Mouse (Mus musculus): ENCODE results near the gene Fam83g.
A peak's percentile ranks its signal among the peaks of the same experiment; 100 is the strongest.

The Fam83g gene

DNA sequence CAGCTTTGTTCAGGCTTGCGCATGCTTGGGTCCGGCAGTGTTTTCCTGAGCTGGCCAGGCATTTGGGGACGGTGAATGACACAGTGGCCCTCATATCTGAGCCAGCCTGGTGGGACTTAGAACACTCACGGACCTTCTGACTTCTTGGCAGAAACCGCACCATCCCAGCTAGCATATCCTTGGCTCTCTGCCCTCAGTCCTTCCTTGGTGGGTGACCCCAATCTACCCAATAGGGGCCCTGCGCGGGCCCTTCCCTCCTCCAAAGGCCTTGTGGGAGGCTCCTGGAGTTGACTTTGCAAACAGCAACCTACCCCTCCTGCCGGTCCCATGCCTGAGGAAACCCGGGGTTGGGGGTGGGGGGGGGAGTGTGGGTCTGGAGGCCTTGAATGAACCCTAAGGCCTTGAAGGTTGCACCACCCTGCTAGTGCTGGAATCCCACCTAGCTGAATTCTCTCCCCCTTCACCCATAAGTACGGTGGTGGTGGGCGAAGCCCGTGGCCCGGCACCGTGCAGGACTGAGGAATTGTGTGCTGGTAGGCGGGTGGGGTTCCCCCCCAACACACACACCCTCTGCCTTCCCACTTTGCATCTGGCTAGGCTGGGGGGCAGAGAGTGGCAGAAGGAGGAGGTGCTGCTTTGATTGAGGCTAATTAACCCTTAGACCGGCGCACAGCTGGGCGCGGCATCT is 9.6 kb upstream of the Fam83g start:
- DNase-seq (ENCODE audit: low spot score in 2 of 2) = no peak

DNA sequence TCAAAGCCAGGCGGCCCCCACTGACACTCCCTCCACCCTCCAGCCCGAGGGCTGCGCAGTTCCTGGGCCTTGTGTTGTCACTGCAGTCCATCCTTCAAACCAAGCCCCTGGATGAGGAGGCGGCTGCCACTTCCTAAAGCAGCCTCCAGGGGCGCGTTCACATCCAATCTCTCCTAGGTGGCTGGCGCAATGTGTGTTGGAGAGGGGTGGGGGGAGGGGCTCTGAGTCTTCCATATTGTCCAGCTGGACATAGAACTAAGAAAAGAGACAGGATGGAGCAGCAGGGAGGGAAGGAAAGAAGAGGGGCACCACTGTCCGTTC is 9.1 kb upstream of the Fam83g start:
- no peak for DNase-seq (ENCODE audit: low spot score in 2 of 2)

DNA sequence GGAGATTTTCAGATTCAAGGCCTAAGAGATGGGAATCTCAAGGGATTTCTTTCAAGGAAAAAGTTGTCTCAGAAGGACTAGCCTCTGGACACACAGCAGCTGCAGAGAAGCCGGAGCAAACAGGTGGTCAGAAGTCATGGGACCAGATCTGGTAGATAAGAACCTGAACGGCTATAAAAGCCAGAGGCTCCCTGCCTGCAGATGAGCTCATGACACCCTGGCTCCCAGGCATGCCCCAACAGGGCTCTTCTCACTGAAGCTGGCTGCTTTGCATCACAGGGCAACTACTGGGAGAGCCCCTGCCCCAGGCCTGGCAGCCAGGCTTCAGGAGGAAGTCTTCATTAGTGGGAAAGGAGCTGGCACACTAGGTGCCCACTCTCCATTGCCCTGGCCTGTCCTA is 8.6 kb upstream of the Fam83g start:
- DNase-seq (ENCODE audit: low spot score in 2 of 2) = peak in 1 of 2 experiments; percentile 64

DNA sequence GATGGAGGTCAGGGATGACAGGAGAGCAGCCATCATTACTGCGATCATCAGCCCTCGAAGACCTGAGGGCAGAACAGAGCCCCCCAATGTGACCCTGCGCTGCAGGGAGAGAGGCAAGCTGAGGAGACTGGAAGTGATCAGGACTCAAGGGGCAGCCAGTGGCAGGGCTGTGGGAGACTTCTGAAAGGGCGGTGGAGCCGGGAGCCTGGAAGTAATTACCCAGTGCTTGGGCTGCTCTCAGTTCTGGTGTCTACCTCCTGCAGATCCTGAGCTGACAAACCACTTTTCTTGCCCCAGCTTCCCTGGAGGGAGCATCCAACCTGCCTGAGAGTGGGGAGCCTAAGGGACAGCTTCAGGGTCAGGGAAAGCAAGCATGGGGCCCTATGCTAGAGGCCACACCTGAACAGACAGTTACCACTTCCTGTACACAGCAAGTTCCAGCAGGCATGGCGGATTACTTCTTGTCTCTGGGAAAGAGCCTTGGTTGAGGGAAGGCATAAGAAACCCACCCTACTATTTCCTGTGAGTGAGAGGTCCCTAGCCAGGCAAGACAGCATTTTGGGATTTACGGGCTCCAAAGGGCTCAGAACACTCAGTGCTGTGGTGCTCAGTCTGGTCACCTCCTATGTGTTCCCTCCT is 7.6 kb upstream of the Fam83g start:
- no peak for DNase-seq (ENCODE audit: low spot score in 2 of 2)

DNA sequence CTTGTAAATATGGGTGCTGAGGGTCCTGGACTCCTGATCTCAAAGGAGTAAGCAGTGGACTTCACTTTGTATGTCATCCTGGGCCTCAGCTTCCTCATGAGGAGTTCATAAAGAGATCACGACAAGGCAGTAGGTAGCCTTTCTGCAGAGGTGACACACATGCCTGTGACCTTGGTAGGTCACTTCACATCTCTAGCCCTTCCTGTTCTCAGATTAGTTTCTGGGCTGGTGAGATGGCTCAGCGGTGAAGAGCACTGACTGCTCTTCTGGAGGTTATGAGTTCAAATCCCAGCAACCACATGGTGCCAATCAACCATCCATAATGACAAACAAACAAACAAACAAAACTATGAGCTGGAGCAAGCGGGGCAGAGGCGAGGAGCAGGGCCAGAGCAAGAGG is 6.2 kb upstream of the Fam83g start:
- no peak for DNase-seq (ENCODE audit: low spot score in 2 of 2)

DNA sequence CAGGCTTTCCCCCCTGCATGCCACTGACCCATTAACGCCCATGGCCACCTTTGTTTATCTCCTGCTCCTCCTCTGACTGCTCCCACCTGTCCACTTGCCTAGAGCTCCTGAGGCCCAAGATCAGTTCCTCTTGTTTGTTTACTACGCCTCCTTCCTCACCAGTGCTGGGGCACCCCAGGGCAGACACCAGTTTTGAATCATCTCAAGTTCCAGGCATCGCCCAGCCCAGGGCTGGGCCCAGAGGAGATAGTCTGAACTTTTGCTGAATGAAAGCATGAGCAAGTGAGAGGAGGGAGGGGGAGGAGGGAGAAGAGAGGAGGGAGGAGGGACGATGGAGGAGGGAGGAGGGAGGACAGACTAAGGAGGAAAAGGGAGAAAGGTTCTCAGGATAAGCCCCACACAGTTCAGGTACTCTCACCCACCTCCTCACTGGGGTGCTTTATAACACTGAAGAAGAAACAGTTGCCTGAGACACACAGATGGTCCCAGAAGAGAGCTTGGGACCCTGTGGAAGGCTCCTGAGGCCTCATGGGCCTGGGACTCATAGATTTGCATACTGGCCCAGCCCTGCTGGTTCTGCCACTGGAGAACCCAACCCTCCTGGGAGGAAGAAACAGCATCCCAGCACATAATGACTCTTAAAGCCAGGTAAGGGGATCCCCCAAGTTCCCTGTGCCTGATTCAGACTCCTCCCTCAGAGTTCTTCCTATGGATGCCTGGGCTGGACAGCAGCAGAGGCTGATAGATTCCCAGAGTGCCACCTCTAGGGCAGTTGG is 4.6 kb upstream of the Fam83g start:
- DNase-seq (ENCODE audit: low spot score in 2 of 2) = no peak

DNA sequence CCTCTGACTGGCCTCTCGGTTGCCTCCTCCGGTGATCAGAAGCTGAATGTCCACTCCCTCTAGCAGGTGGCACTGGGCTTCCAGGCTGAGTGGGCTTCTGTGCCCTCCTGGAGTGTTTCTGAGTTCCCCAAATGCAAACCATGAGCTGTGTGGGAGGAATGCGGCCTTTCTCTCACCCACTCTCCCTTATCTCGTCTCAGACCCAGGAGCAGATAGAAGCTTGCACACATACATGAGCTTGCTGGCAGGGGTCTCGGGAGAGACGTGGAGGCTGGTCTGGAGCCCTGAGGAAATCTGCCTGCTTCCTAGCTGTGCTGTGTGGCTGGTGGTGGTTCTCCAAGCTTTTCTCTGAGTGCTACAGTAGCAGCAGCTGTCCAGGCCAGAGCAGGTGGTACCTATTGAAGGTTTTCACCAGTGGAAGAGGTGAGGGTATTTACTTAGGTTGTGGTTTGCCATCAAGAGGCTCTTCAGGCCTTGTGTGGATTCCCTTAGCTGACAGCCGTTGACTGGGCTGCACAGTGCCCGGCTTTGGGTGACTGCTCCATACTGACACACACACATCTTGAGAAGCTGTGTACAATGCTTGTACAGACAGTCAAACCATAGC is 1.3 kb downstream of the Fam83g start:
- no peak for DNase-seq (ENCODE audit: low spot score in 2 of 2)

DNA sequence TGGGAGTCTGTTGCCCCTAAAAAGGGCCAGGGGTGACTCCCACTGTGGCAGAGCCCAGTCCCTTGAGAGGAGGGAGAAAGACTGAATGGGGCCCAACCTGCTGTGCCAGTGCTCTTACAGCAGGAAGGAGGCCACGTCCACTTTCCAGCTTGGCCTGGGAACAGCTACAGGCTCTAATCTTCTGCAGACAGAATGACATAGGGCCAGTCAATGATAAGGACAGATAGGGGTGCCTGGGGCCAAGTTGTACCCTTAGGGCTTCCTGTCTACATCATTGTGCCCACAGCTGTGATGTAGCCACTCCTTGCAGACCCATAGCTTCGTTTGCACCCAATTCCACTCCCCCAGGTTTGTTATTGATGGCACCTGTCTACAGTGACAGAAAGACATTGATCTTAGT is 2.2 kb downstream of the Fam83g start:
- DNase-seq (ENCODE audit: low spot score in 2 of 2) = no peak

DNA sequence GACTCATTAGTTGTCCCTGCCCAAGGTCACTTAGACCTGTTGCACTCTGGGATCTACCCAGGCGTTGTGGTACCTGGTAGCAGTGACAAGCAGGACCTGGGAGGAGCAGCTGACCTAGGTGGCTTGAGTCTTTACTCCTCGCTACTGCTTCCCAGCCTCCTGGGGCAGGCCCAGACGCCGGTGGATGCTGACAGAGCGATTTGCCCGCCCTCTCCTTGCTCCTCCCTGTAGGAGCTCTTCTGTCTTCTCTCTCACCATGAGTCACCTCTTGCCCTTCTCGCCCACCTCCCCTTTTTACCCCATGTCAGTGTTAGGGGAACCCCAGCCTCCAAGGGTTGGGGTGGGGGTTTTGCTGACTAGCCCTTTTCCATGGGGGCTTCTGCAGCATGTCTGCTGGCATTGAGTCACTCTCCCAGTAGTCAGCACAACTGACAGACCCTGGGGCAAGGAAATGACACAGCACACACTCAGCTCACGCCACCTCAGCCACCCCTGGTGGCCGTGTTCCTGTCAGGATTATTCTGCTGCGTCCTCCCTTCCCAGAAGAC is 3.1 kb downstream of the Fam83g start:
- no peak for DNase-seq (ENCODE audit: low spot score in 2 of 2)

DNA sequence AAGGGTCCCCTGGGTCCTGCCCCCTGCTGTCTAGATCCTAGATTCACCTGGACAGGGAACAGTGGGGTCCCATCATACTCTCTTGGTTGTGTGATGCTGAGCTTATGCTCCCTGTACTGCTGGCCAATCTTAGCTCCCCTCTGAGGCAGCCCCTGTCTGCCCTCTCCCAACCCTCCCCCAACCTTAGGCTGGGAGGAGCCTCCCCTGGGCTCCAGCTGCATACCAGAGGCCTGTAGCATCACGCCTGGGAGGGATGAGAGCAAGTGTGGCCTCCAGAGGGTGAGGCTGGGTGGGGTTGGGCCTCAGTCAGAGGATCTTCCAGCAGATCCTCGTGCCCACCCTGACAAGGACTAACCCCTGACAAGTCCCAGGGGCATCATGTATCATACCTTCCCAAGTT is 3.7 kb downstream of the Fam83g start:
- DNase-seq (ENCODE audit: low spot score in 2 of 2) = no peak

DNA sequence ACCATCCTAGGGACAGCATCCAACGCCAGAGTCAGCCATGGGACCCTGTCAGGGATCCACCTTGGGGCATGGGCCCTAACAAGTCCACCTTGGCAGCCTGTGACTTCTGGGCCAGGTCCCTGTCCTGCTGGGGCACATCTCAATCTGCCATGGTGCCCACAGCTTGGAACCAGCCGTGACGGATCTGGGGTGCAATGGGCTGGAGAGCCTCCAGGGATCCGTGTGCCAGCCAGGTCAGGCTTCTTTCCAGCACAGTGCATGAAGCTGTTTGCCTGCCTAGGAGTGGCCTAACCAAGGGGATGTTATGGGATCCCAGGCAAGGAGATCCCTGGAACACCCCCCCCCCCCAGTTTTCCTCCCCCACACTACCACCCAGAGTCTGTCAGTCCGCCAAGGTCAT is 9.1 kb downstream of the Fam83g start:
- DNase-seq (ENCODE audit: low spot score in 2 of 2) = no peak

DNA sequence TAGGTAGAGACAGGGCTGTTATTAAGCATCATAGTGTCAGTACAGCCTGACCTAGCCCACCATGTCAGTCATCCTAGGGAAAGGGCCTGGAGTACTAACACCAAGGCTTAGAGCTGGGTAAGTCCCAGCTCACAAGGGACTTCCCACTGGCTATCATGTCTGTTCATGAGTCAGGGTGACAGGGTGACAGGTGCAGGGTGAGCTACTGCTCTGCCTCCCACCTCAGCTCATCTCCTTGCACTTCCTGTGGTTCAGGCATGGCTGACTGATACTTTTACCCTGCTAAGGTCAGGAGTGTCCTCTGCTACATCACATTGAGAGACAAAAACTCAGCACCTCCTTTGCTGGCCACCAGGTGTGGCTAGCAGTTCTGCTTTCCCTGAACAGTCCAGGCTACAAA is 15.0 kb downstream of the Fam83g start:
- DNase-seq (ENCODE audit: low spot score in 2 of 2) = no peak

DNA sequence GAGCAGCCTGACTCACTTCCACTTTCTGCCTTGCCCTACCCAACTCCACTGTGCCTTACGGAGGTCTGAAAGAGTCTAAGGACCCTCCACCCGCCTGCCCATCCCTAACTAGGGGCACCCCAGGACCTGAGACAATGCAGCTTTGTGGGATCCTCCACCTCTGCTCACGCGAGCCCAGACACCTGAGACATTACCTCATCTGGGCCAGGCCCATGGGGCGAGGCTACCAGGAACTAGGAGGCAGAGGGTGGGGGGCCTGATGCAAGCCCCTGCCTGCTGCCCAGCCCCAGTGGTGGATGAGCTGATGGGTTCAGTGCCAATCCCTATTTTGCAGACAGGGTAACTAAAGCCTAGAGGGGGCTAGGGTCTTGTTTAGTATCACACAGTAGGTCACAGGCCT is 15.6 kb downstream of the Fam83g start:
- DNase-seq (ENCODE audit: low spot score in 2 of 2) = no peak

DNA sequence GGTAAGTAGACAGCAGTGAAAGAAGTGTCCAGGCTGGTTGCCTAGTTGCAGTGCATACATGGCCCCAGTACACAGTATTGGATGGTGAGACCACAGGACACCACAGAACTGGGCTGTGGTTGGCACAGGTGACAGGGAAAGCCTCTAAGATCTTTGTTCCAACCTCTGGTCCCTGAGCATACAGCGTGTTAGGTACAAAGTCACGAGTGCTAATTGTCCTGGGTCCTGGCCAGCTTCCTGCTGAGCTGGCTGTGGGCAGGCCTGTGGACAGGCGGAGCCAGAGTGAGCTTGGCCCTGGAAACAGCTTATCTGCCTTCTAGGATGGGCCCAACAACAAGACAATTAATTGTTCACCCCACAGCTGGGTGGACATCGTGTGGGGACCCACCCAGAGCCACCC is 16.0 kb downstream of the Fam83g start:
- no peak for DNase-seq (ENCODE audit: low spot score in 2 of 2)

DNA sequence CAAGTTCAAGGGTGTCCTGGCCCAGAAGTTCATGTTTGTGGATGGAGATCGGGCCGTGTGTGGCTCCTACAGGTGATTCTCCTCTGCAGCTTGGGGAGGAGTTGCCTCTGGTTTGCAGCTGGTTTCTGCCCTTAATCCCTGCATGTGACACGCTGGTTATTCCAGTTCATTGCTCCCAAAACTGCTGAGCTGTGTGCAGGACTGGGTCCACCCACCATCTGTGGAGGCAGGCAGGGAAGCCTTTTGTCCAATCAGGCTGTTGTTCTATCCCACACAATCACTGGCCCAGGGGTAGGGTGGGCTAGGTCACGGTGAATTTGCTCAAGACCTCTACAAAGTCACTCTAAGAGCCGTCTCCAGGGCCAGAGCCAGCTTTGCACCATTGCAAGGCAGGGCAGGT is 17.8 kb downstream of the Fam83g start:
- no peak for DNase-seq (ENCODE audit: low spot score in 2 of 2)

DNA sequence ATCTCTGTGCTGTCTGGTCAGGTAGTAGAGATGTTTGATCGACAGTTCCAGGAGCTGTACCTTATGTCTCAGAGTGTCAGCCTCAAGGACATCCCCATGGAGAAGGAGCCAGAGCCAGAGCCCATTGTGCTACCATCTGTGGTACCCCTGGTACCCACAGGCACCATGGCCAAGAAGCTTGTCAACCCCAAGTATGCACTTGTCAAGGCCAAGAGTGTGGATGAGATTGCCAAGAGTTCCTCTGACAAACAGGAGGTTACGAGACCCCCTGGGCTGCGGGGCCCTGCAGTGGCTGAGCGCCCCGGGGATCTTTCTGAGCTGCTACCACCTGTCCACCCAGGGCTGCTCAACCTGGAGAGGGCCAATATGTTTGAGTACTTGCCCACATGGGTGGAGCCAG is 18.6 kb downstream of the Fam83g start:
- DNase-seq (ENCODE audit: low spot score in 2 of 2) = no peak

DNA sequence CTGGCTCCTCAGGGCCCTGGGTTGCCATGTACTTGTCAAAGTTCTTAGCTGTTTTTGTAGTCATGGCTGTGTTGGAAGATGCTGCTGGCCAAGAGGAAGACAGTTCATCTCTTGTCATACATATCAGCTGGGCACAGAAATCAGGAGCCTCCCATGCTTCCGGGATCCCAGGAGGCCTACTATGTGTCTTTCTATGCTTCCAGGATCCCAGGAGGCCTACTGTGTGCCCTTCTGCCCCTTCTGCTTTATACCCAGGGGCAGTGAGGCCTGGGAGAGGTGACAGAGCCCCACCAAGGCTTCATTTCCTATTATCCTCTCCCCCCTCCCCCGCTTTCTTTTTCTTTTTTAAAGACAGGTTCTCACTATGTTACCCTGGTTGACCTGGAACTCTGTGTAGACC is 21.7 kb downstream of the Fam83g start:
- no peak for DNase-seq (ENCODE audit: low spot score in 2 of 2)

DNA sequence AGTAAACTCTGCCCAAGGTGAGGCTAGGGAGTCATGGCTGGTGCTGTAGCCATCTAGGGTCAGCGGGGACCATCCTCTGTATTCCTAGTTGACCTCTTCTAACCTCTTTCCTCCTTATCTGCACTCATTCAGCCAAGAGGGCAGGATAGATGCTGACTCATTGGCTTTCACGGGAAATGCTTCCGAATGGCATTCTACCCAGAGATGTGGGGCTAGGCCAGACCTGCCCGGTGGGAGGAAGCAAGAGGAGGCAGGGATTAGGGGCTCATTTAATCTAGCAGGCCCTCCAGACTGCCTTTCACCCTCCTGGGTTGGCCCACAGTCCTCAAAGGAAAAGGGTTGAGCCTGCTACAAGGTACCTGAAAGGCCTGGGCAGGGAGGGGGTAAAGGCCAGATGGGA is 22.3 kb downstream of the Fam83g start:
- no peak for DNase-seq (ENCODE audit: low spot score in 2 of 2)

DNA sequence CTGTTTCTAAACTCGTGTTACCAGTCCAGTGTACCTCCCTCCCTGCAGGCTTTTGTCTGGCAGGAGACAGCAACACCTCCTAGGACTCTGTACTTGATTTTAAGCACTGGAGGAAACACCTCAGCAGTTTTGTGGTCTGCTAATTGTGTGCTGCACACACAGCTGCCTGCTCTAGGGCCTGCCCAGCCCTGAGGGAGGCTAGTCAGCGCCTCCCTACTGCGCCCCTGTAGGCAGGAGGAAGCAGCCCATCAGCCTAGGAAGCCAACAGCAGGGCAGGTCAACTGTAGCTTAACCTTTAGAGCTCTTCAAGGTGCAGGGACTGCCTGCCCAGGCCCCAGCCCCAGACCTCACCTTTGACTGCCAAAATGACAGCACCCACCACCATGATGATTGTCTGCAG is 25.0 kb downstream of the Fam83g start:
- DNase-seq (ENCODE audit: low spot score in 2 of 2) = no peak

DNA sequence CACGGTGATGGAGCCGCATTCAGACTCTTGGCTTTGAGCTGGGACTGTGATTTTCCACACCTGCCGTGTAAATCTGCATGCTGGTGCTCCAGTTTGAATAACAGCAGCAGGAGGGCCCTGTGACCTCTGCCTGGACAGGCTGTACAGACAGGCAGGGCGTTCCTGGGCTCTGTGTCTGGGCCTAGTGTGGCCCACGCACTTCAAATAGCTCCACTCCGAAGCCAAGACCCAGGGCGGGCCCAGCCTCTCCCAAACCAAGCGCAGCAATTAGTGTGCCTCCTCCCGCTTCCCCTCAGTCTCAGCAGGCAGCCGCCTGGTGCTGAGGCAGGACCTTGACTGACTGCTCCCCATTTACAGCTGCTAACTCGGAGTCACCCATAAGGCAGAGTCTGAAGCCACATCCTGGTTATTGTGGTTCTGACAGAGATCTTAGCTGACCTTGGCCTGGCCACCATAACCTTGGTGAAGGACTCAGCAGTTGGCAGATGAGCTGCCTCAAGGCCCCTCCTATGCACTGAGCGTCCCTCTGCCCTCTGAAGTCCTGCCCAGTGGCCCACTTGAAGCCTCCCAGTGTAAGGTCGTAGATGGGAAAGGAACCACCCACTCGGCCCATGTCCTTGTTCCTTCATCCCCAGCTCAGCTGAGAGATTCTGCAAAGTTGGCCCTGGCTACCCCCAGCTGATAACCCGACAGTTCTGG is 29.4 kb downstream of the Fam83g start:
- peak in 1 of 2 experiments; percentile 34 for DNase-seq (ENCODE audit: low spot score in 2 of 2)

DNA sequence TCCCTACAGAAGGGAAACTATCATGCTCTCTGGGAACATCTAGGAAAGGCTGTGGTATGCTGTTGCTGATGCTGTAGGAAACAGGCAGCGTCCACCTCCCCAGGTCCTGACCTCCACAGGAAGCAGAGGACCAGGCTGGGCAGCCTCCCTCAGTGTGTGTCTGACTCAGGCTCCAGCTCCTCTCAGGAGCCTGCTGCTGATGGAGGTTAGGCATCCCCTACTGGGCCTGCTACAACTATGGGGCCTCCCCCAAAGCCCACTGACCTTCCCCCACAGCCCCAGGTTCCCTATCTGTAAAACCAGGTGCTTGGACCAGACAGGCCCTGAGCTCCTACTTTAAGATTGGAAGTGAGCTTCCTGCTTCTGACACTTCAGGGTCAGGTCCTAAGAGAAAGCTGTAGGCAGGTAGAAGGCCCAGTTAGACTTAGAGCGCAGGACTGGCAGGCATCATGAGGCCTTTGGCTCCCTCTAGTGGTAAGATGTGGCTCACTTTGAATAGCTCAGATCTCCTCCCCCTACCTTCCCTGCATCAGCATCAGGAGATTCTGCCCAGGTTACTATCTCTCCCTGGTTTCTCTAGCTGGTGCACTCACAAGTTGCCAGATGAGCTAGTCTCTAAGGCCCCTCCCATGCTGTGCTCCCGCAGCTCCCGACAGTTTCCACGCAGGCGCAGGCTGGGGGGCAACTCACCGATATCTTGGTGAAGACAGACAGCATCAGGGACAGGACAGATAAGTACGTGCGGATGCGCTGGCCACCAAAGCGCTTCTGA is 30.6 kb downstream of the Fam83g start:
- DNase-seq (ENCODE audit: low spot score in 2 of 2) = peak; percentile 33 to 44
